Mouse (Mus musculus) intestine, embryonic 14.5 days (tissue): ENCODE measurements around the gene Sept8. TPM values are rescaled to one million over a fixed set of nuclear protein-coding genes. Genes with fewer than 3 reads are reported as not detected.

Experiments used
- ATAC-seq: fragments of 200-750 bp; cut with Nextera tagmentation; replicated peaks from 2 replicates; pipeline ENCODE4 v1.8.0; 2017; ENCODE audit warnings: low read depth, moderate number of reproducible peaks, moderate TSS enrichment, moderate library complexity; ENCODE audit not compliant: low FRiP score, low TSS enrichment
- DNase-seq: peaks from one replicate; pipeline ENCODE4 v3.0.0-alpha.2; 2018; ENCODE audit warnings: low spot score
- H3K27ac ChIP-seq: fragments of 300-500 bp; sonication (generic); 2 replicates; pipeline ENCODE4 v1.5.1; 2014; ENCODE audit warnings: low read depth, mild to moderate bottlenecking, control low read depth
- H3K27me3 ChIP-seq: fragments of 300-500 bp; sonication (generic); replicated peaks from 2 replicates; pipeline ENCODE4 v1.6.1; 2014; ENCODE audit warnings: low read length, control low read depth; ENCODE audit not compliant: control insufficient read depth, insufficient read depth
- H3K36me3 ChIP-seq: fragments of 300-500 bp; sonication (generic); 2 replicates; pipeline ENCODE4 v1.6.1; 2014; ENCODE audit warnings: low read length, control low read depth; ENCODE audit not compliant: control insufficient read depth, insufficient read depth
- H3K4me1 ChIP-seq: fragments of 300-500 bp; sonication (generic); replicated peaks from 2 replicates; pipeline ENCODE4 v1.6.1; 2014; ENCODE audit warnings: low read length, control low read depth, mixed read lengths; ENCODE audit not compliant: control insufficient read depth, insufficient read depth
- H3K4me2 ChIP-seq: fragments of 300-500 bp; sonication (generic); 2 replicates; pipeline ENCODE4 v1.6.1; 2014; ENCODE audit warnings: low read length
- H3K4me3 ChIP-seq: fragments of 300-500 bp; sonication (generic); 2 replicates; pipeline ENCODE4 v1.5.1; 2014; ENCODE audit warnings: low read depth, low read length, control low read depth, mixed read lengths
- H3K9ac ChIP-seq: fragments of 300-500 bp; sonication (generic); 2 replicates; pipeline ENCODE4 v1.6.1; 2014; ENCODE audit warnings: mild to moderate bottlenecking, low read length
- H3K9me3 ChIP-seq: fragments of 300-500 bp; sonication (generic); 2 replicates; pipeline ENCODE4 v1.6.1; 2016; ENCODE audit warnings: low read length, control low read depth; ENCODE audit not compliant: control insufficient read depth
- WGBS: fragments of 180-500 bp; shearing (Covaris S2); extraction: QIAGEN DNeasy Blood & Tissue Kit; methylation state at CpG from one replicate; pipeline ENCODE4 v1.1.7; 2014; 5-methylcytosine and 5-hydroxymethylcytosine counted together
- polyA plus RNA-seq: library from polyadenylated mRNA; unstranded; fragments of >200 nt; fragmentation: Nextera tagmentation; extraction: Ambion mirVana; gene quantifications from 2 replicates; pipeline ENCODE4 v1.2.1, GENCODE M21; 2014

Gene Sept8
- polyA plus RNA-seq, 1 experiment from 2014 or later, result 22.7 TPM

- ATAC-seq (no peak), DNase-seq (no peak)
- no peak overlapping the region for H3K9ac ChIP-seq
- WGBS, result 50% methylated on average over 5 of the region's 5 CpGs
- no peaks in the 10 kb centered on the region for H3K36me3 ChIP-seq
- peaks cover 25% of the 10 kb centered on the region for H3K4me1 ChIP-seq
- H3K4me3 ChIP-seq, result peak overlapping the region; percentile 72; the same call in 1 of the 2 replicates
- no peaks in the 10 kb centered on the region for H3K27me3 ChIP-seq
- no peak overlapping the region for H3K27ac ChIP-seq
- no peaks in the 10 kb centered on the region for H3K9me3 ChIP-seq
- H3K4me2 ChIP-seq, result peak overlapping the region; percentile 75
Measured at GRCm38 (mm10) chr11:53518759-53519158, 298 bp upstream of the Sept8 start.

- WGBS, result 3% methylated on average over 24 of the region's 24 CpGs
- DNase-seq, result peak; percentile 71
- peak overlapping the region; percentile 75 for H3K4me2 ChIP-seq
- H3K4me1 ChIP-seq, result peaks cover 31% of the 10 kb centered on the region
- no peaks in the 10 kb centered on the region for H3K9me3 ChIP-seq
- H3K9ac ChIP-seq, result peak overlapping the region; percentile 69
- ATAC-seq, result 0 out of 2 replicates have a peak, but pooled peaks have one; percentile 14
- no peaks in the 10 kb centered on the region for H3K36me3 ChIP-seq
- peak overlapping the region; percentile 64 for H3K27ac ChIP-seq
- no peaks in the 10 kb centered on the region for H3K27me3 ChIP-seq
- H3K4me3 ChIP-seq, result peak overlapping the region; percentile 72
Measured at GRCm38 (mm10) chr11:53520122-53520978, 1.3 kb downstream of the Sept8 start.

GRCm38 (mm10) chr11:53521120-53521820, 2.2 kb downstream of the Sept8 start:
- H3K36me3 ChIP-seq, result no peaks in the 10 kb centered on the region
- H3K9ac ChIP-seq, result no peak overlapping the region
- peak overlapping the region; percentile 72 for H3K4me3 ChIP-seq
- H3K4me2 ChIP-seq, result peak overlapping the region; percentile 75
- WGBS, result 38% methylated on average over 16 of the region's 16 CpGs
- H3K27ac ChIP-seq, result no peak overlapping the region
- peaks cover 34% of the 10 kb centered on the region for H3K4me1 ChIP-seq
- ATAC-seq (no peak), DNase-seq (peak; percentile 59)
- H3K27me3 ChIP-seq, result no peaks in the 10 kb centered on the region
- H3K9me3 ChIP-seq, result no peaks in the 10 kb centered on the region

GRCm38 (mm10) chr11:53521821-53522131, 2.7 kb downstream of the Sept8 start:
- Histone ChIP-seq H3K4me2 (peak overlapping the region; percentile 75), H3K27me3 (no peaks in the 10 kb centered on the region), H3K9ac (no peak overlapping the region), H3K27ac (no peak overlapping the region), H3K4me1 (peaks cover 34% of the 10 kb centered on the region), H3K9me3 (no peaks in the 10 kb centered on the region), H3K4me3 (0 out of 2 replicates have a peak overlapping the region, but pooled peaks have one; percentile 1), H3K36me3 (no peaks in the 10 kb centered on the region)
- 77% methylated on average over 7 of the region's 7 CpGs for WGBS
- ATAC-seq (no peak), DNase-seq (no peak)

GRCm38 (mm10) chr11:53522362-53522761, 3.3 kb downstream of the Sept8 start:
- Histone ChIP-seq H3K9ac (no peak overlapping the region), H3K27me3 (no peaks in the 10 kb centered on the region), H3K36me3 (no peaks in the 10 kb centered on the region), H3K4me3 (no peak overlapping the region), H3K27ac (no peak overlapping the region), H3K4me1 (peaks cover 34% of the 10 kb centered on the region), H3K4me2 (no peak overlapping the region), H3K9me3 (no peaks in the 10 kb centered on the region)
- 90% methylated on average over 3 of the region's 3 CpGs for WGBS
- DNase-seq (no peak), ATAC-seq (no peak)

GRCm38 (mm10) chr11:53522930-53523329, 3.9 kb downstream of the Sept8 start:
- Histone ChIP-seq H3K27ac (no peak overlapping the region), H3K27me3 (no peaks in the 10 kb centered on the region), H3K9me3 (no peaks in the 10 kb centered on the region), H3K36me3 (no peaks in the 10 kb centered on the region), H3K4me3 (no peak overlapping the region), H3K9ac (no peak overlapping the region), H3K4me1 (peaks cover 34% of the 10 kb centered on the region), H3K4me2 (no peak overlapping the region)
- ATAC-seq, result no peak
- 48% methylated on average over 9 of the region's 9 CpGs for WGBS
- DNase-seq, result no peak

- H3K27ac ChIP-seq, result no peak overlapping the region
- no peaks in the 10 kb centered on the region for H3K9me3 ChIP-seq
- no peak overlapping the region for H3K4me3 ChIP-seq
- H3K36me3 ChIP-seq, result no peaks in the 10 kb centered on the region
- peaks cover 35% of the 10 kb centered on the region for H3K4me1 ChIP-seq
- no peak overlapping the region for H3K4me2 ChIP-seq
- ATAC-seq (no peak), DNase-seq (no peak)
- no peak overlapping the region for H3K9ac ChIP-seq
- H3K27me3 ChIP-seq, result no peaks in the 10 kb centered on the region
- WGBS, result 78% methylated on average over 14 of the region's 14 CpGs
Measured at GRCm38 (mm10) chr11:53523545-53524405, 4.7 kb downstream of the Sept8 start.

GRCm38 (mm10) chr11:53524905-53525304, 5.8 kb downstream of the Sept8 start:
- 77% methylated on average over 6 of the region's 6 CpGs for WGBS
- ATAC-seq, result no peak
- H3K4me1 ChIP-seq, result peaks cover 30% of the 10 kb centered on the region

More at GRCm38 (mm10) chr11:53524905-53525304, 5.8 kb downstream of the Sept8 start:
- Histone ChIP-seq H3K27me3 (no peaks in the 10 kb centered on the region), H3K9me3 (no peaks in the 10 kb centered on the region), H3K4me2 (no peak overlapping the region), H3K27ac (no peak overlapping the region), H3K9ac (no peak overlapping the region), H3K4me3 (no peak overlapping the region), H3K36me3 (no peaks in the 10 kb centered on the region)
- DNase-seq, result no peak
